Mouse (Mus musculus): ENCODE data around the gene Isoc2a.
"Not testable (repeated sequence)": the region's sequence is repeated elsewhere in the genome, so short reads cannot be mapped to it uniquely, and the experiment has no call there.

The Isoc2a gene

DNA sequence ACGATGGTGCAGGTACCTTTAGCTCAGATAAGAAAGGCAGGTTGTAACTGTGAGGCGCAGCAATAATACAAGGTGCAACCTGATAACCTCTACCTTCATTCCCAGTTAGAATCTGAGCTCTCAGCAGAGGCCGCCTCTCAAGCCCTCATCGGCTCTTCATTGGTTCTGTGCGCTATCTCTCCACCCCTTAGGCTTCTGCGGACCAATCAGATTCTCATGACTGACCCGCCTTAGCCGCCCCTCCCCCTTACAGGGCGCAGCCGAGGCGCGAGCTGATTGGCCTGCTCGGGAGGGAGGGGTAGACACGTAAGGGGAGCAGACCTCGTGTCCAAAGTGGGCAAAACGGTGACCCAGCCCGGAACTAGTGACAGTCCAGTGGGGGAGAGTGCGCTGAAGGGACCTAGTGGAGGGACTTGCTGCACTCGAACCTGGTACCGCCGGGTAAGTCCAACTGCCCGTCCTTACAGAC lies at the start of gene Isoc2a:
Gene Isoc2a (plus strand): TSS at position 401 of the 469 bp plus-strand sequence.
- peak; percentile 96 for DNase-seq (ENCODE audit: low read depth, low spot score)

GRCm38 (mm10) chr7:4830476-4830875 lies 46.5 kb upstream of the Isoc2a start:
- no peak for DNase-seq (ENCODE audit: low read depth, low spot score)

GRCm38 (mm10) chr7:4835631-4836327 lies 41.2 kb upstream of the Isoc2a start:
- no peak for DNase-seq (ENCODE audit: low read depth, low spot score)

DNA sequence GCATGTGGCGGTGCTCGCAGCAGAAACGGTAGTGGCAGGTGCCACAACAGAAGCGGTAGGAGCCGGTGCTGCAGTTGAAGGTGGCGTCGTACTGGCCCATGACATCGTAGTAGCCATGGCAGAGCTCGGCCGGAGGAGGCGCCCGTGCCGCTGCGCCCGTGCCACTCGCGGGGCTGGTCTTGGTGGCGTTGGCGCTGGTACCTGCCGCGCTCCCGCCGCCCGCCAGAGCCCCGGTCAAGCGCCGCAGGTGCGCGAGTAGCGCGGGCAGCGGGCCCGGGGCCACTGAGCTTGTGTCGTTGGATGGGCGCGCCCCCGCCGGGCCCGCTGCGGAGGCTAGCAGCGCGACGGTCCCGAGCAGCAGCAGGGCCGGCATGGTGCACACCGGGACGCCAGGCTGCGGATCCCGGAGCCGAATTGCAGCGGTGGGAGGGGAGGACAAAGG lies 40.6 kb upstream of the Isoc2a start:
- DNase-seq (ENCODE audit: low read depth, low spot score), result peak; percentile 71

GRCm38 (mm10) chr7:4837639-4838038 lies 39.3 kb upstream of the Isoc2a start:
- DNase-seq (ENCODE audit: low read depth, low spot score), result no peak

- no peak for DNase-seq (ENCODE audit: low read depth, low spot score)
Measured at GRCm38 (mm10) chr7:4842077-4842476, 34.9 kb upstream of the Isoc2a start.

- peak; percentile 49 for DNase-seq (ENCODE audit: low read depth, low spot score)
Measured at GRCm38 (mm10) chr7:4842634-4843131, 34.3 kb upstream of the Isoc2a start.

DNA sequence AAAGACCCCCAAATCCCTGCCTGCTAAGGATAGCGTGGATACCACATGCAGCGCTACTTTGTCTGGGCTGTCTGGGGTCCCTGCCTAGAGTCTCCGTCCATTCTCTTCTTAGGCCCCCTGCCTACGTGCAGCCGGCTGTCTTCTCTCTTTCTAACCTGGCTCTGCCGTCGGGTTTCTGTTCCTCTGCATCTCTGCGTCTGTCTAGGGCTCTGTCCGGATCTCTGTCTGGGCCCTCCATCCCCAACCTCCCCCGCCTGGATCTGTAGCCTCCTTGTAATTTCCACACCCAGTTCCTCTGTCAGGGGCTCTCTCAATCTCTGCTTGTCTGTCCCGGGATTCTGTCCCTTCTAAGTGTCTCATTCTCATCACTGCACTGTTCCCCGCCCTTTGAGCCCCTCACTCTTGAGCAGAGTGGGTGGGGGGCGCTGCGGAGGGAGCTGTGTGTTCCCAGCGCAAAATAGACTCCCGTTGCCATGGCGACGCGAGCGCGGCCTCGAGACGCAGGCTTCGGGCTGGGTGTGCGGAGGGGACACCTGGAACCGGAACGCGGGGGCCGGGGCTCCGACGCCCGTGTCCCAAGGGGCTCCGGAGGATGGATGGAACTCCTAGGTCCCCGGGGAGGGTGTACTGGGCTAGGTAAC lies 33.2 kb upstream of the Isoc2a start:
- peak; percentile 70 for DNase-seq (ENCODE audit: low read depth, low spot score)

GRCm38 (mm10) chr7:4844245-4844916 lies 32.6 kb upstream of the Isoc2a start, which contains the start of gene Shisa7:
Gene Shisa7 (minus strand): TSS chr7:4844696.
- no peak for DNase-seq (ENCODE audit: low read depth, low spot score)

GRCm38 (mm10) chr7:4844917-4845309 lies 32.0 kb upstream of the Isoc2a start:
- DNase-seq (ENCODE audit: low read depth, low spot score), result peak; percentile 88

DNA sequence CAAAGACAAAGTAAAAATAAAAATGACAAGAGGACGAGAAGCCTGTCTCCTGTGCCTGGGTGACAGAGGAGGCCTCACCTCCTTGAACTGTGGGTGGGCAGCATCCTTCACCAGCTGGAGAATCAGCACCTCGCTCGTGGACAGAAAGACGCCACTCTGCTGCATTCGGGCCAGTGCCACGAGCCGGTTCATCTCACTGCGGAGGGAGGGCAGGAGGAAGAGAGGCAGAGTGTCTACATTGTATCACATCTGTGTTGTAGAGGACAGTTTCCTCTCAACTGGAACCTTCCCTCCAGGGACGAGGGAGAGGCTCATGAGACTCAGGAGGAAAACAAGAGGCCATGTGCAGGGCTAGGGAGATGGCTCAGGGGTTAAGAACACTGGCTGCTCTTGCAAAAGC lies 27.6 kb upstream of the Isoc2a start:
- DNase-seq (ENCODE audit: low read depth, low spot score), result no peak

DNA sequence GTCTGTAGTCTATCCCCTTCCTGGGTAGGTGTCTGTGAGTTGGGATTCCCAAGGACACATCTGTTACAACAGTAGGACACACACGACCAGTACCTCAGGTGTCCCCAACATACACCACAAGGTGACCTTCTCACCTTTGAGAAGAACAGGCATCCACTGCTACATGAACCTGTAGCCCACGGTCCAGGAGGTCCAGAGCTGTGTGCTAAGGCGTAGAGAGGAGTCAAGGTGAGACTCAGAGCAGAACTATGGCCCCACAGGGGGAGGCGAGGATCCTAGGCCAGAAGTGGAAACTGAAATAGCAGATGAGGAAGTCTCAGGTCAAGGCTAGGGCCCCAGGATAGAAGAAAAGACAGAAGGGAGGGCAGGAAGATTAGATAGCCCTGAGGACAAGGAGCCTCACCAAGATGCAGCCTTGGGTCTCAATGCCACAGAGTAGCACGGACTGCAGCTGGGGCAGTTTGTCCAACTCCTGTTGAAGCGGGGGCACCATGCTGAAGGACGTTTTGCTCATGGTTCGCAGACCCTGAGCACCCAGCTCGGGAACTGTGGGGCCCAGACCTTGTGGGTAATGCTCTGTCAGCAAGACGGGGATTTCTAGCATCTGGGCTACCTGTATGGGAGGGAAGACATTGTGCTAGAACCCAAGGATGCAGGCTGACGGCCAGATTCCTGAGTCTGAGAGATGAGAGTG lies 26.2 kb upstream of the Isoc2a start:
- DNase-seq (ENCODE audit: low read depth, low spot score), result no peak

DNA sequence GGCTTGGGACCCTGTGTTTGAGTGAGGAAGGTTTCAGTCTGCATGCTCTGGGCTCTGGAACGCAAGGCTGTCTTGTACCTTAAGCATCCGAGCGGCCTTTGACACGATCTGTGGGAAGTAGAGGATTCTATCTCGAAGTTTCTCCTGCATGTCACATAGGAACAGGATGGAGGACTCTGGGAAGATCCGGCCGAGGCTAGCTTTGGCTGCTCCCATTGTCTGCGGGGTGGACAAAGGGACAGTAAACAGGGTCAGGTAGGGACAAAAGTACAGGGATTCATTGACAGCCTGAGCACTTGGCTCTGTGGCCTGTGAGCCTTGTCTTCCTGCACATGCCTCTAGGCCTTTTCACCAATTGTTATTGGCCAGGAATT lies 25.7 kb upstream of the Isoc2a start:
- no peak for DNase-seq (ENCODE audit: low read depth, low spot score)

DNA sequence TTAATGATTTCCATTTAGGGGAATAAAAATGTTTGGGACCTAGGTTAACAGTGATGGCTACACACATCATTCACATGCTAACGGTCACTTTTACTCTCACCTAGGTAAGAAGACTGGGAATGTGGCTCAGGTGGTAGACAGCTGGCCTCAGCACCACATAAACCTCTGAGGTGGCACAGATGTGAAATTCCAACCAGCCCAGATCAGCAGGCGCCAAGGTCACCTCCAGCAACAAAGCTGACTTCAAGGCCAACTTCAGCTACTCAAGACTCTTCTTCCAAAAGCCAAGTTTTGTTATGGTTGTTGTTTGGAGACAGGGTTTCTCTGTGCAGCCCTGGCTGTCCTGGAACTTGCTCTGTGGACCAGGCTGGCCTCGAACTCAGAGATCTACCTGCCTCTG lies 23.3 kb upstream of the Isoc2a start:
- no peak for DNase-seq (ENCODE audit: low read depth, low spot score)

- no peak for DNase-seq (ENCODE audit: low read depth, low spot score)
Measured at GRCm38 (mm10) chr7:4856508-4856907, 20.4 kb upstream of the Isoc2a start.

DNA sequence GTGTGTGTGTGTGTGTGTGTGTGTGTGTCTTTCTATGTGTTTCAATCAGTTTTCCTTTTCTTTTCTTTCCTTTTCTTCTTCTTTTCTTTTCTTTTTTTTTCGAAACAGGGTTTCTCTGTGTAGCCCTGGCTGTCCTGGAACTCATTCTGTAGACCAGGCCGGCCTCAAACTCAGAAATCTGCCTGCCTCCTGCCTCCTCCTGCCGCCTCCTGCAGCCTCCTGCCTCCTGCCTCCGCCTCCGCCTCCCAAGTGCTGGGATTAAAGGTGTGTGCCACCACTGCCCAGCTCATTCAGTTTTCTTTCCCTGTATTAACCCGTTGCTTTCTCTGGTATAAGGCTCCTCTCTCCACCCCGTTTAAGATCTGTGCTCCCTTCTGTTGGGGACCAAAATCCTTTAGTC lies 19.6 kb upstream of the Isoc2a start:
- no peak for DNase-seq (ENCODE audit: low read depth, low spot score)

- no peak for DNase-seq (ENCODE audit: low read depth, low spot score)
Measured at GRCm38 (mm10) chr7:4859418-4859978, 17.5 kb upstream of the Isoc2a start.

DNA sequence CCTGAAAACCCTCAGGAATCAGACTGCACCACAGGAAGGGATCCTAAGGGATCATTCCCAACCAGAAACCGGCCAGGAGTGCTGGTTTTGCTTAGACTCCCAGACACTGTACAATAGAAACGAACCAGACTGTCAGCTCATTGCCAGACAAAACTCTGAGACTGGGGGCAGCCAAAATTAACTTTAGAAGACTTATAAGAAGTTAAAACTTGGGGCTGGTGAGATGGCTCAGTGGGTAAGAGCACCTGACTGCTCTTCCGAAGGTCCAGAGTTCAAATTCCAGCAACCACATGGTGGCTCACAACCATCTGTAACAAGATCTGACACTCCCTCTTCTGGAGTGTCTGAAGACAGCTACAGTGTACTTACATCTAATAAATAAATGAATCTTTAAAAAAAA lies 16.0 kb upstream of the Isoc2a start:
- DNase-seq (ENCODE audit: low read depth, low spot score), result not testable (repeated sequence)

DNA sequence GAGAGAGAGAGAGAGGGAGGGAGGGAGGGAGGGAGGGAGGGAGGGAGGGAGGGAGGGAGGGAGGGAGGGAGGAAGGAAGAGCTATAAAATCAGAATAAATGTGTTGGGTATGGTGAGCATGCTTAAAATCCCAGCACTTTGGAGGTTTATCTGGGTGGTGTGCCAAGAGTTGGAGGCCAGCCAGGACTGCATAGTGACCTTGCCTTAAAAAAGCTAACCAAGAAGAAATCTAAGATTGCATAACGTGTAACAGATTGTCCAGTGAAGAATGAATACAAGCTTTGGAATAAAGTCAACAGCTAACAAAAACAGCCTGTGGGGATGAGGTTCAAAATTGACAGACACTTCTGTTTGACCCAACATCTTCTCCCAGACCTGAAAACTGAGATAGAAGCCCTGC lies 13.9 kb upstream of the Isoc2a start:
- DNase-seq (ENCODE audit: low read depth, low spot score), result no peak

DNA sequence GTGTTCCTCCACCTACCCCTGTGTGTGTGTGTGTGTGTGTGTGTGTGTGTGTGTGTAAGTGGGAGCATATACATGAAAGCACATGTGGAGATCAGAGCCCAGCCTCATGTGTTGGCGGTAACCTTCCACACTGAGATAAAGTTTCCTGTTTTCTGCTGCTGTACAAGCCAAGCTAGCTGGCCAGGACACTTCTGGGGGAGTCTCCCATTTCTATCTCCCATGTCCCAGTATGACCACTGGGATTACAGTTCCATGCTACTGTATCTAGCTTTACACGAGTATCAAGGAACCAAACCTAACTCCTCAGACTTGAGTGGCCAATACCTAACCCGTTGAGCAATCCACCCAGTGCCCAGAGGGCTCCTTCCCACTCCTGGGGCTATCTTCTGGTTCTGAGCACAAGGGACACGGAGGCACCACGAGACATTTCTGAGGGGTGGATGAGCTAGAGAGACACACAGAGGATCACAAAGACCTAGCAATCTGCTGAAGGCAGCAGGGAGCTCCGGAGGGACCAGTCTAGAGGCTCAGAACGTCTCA lies 13.3 kb upstream of the Isoc2a start:
- no peak for DNase-seq (ENCODE audit: low read depth, low spot score)

DNA sequence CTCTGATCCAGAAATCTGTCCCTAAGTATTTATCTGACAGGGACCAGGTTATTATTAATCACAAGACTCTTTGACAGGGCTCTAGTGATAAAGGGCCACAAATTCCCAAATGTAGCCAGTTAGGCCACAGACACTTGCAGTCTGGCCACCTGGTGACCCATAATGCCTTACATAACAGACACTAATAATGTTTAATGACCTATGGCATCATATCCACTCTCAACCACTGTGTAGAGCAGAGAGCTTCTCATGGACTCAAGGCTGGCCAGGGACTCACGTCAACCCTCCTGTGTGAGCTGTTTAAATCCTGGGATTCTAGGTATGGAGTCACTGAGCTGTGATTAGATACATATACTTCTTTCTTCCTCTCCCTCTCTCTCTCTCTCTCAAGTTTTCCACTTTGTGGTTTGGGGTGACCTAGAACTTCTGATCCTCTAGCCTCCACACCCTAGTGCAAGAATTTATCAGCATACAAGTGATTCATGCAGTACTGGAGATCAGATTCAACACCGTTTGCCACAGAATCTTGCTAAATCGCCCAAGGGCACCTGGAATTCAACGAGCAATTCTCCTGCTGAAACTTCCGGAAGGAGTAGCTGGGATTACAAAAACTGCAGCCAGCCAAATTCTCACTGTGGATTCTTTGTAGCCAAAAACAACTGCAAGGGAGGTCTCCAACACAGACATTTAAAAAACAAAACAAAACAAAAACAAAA lies 12.7 kb upstream of the Isoc2a start:
- no peak for DNase-seq (ENCODE audit: low read depth, low spot score)

All from mesoderm, embryonic 11.5 days (tissue).